Comparison of ENCODE assay signal across 26 mouse cellular contexts in the genomic region with DNA sequence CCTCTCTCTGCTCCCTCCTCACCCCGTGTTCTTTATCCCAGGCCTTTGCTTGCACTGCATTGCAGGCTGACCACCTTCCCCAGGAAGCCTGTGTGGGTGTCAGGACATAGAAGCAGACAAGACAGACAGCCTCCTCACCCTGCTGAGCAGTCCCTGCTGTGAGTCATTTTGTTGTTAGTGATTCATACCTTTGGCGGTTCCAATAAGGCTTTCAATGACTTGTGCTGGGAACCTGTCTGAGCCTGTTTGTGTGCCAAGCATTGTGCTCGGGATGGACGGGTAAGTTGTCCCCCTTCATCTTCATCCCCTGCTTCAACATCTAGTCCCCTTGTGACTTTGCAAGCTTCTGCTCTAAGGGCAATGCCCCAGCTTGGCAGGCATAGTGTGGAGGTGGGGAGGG. TPM values are rescaled to one million over a fixed set of nuclear protein-coding genes. Genes with fewer than 3 reads are reported as not detected.
DNase-seq lines count a peak whose midpoint lies in the region; ATAC-seq and TF ChIP-seq lines count a peak whose summit lies in the region.
"Had no signal": no experiment of that assay in that cellular context is flagged by ENCODE, and none has a peak within 500 bp of the region (broad histone marks: within the 10 kb centered on the region; RNA-seq: fewer than 3 reads in every experiment).

No protein-coding gene starts in this region.

- no peak overlapping the region for H3K4me3 ChIP-seq in limb, embryonic 12.5 days (replicated peaks)
- no peak overlapping the region for H3K4me3 ChIP-seq in forebrain, embryonic 11.5 days (ENCODE audit: low read depth, low read length)
- H3K4me3 ChIP-seq in lung, postnatal 0 days (ENCODE audit: low read depth, low read length) = no peak overlapping the region
- H3K4me3 ChIP-seq: embryonic facial prominence, embryonic 12.5 days; erythroblast, embryonic 14.5 days; forebrain, embryonic 15.5 days; heart, adult 2 months; heart, embryonic 13.5 days had no signal

- H3K9ac ChIP-seq in limb, embryonic 12.5 days (replicated peaks) = 0 out of 2 replicates have a peak overlapping the region, but pooled peaks have one; percentile 8
- H3K9ac ChIP-seq in forebrain, embryonic 11.5 days (ENCODE audit: low read length) = no peak overlapping the region
- H3K9ac ChIP-seq in lung, postnatal 0 days (replicated peaks; ENCODE audit: low read depth) = no peak overlapping the region
- H3K9ac ChIP-seq: embryonic facial prominence, embryonic 12.5 days; forebrain, embryonic 15.5 days; heart, embryonic 13.5 days had no signal

- TF ChIP-seq EP300 in lung, postnatal 0 days (IDR thresholded peaks at IDR 0.05) = no peak

- TF ChIP-seq CTCF in lung, postnatal 0 days (IDR thresholded peaks at IDR 0.05) = no peak

- H3K9me3 ChIP-seq in limb, embryonic 12.5 days = no peaks in the 10 kb centered on the region
- no peaks in the 10 kb centered on the region for H3K9me3 ChIP-seq in forebrain, embryonic 11.5 days (ENCODE audit: control insufficient read depth, low read length)
- H3K9me3 ChIP-seq in lung, postnatal 0 days (ENCODE audit: low read length) = no peaks in the 10 kb centered on the region
- H3K9me3 ChIP-seq: embryonic facial prominence, embryonic 12.5 days; forebrain, embryonic 15.5 days; heart, embryonic 13.5 days had no signal

- DNase-seq in adrenal gland, adult 8-10 months = peak; percentile 14
- DNase-seq in adrenal gland, postnatal 10 days = no peak
- peak; percentile 51 for DNase-seq in 3134 (ENCODE audit: extremely low read depth, insufficient read length, low spot score)
- DNase-seq in NIH3T3 (ENCODE audit: low read depth) = peak; percentile 69
- DNase-seq in forebrain, embryonic 11.5 days (ENCODE audit: low spot score) = no peak
- no peak for DNase-seq in lung, postnatal 0 days (ENCODE audit: low spot score)
- DNase-seq in kidney, postnatal 10 days = no peak

- ATAC-seq in limb, embryonic 12.5 days (ENCODE audit: insufficient number of reproducible peaks, insufficient read depth, low FRiP score, low TSS enrichment, low read depth) = no peak
- ATAC-seq in forebrain, embryonic 11.5 days (replicated peaks; ENCODE audit: low FRiP score) = no peak
- no peak for ATAC-seq in lung, postnatal 0 days

- no peaks in the 10 kb centered on the region for H3K36me3 ChIP-seq in limb, embryonic 12.5 days
- H3K36me3 ChIP-seq in forebrain, embryonic 11.5 days (ENCODE audit: control insufficient read depth, insufficient read depth, low read length) = no peaks in the 10 kb centered on the region
- H3K36me3 ChIP-seq in lung, postnatal 0 days (ENCODE audit: insufficient read depth, low read length) = no peaks in the 10 kb centered on the region
- H3K36me3 ChIP-seq: embryonic facial prominence, embryonic 12.5 days; forebrain, embryonic 15.5 days; heart, embryonic 13.5 days had no signal

- H3K4me1 ChIP-seq in limb, embryonic 12.5 days (replicated peaks) = peaks cover 44% of the 10 kb centered on the region
- H3K4me1 ChIP-seq in forebrain, embryonic 11.5 days (replicated peaks; ENCODE audit: control insufficient read depth, insufficient read depth, low read length) = peaks cover 8% of the 10 kb centered on the region
- no peaks in the 10 kb centered on the region for H3K4me1 ChIP-seq in lung, postnatal 0 days (ENCODE audit: insufficient read depth, low read depth, low read length)

- 71% methylated on average over 4 of the region's 4 CpGs for WGBS in limb, embryonic 12.5 days
- WGBS in forebrain, embryonic 11.5 days = 70% methylated on average over 4 of the region's 4 CpGs
- 58% methylated on average over 4 of the region's 4 CpGs for WGBS in lung, postnatal 0 days

- peaks cover 9% of the 10 kb centered on the region; the same call in 1 of the 2 replicates for H3K27me3 ChIP-seq in limb, embryonic 12.5 days
- H3K27me3 ChIP-seq in forebrain, embryonic 11.5 days (ENCODE audit: control insufficient read depth, insufficient read depth, low read length) = no peaks in the 10 kb centered on the region
- H3K27me3 ChIP-seq in lung, postnatal 0 days (replicated peaks; ENCODE audit: insufficient read depth, low read length) = no peaks in the 10 kb centered on the region
- H3K27me3 ChIP-seq: forebrain, embryonic 15.5 days had no signal

- H3K27ac ChIP-seq in limb, embryonic 12.5 days = no peak overlapping the region
- H3K27ac ChIP-seq in forebrain, embryonic 11.5 days (ENCODE audit: low read depth, low read length) = no peak overlapping the region
- H3K27ac ChIP-seq in lung, postnatal 0 days (ENCODE audit: low read length) = no peak overlapping the region
- H3K27ac ChIP-seq: embryonic facial prominence, embryonic 12.5 days; forebrain, embryonic 15.5 days; heart, adult 2 months; heart, embryonic 13.5 days; hindbrain, postnatal 0 days had no signal

- H3K4me2 ChIP-seq in limb, embryonic 12.5 days = no peak overlapping the region
- H3K4me2 ChIP-seq in forebrain, embryonic 11.5 days (ENCODE audit: low read depth, low read length, severe bottlenecking) = no peak overlapping the region
- H3K4me2 ChIP-seq in lung, postnatal 0 days (replicated peaks; ENCODE audit: low read depth, low read length) = no peak overlapping the region
- H3K4me2 ChIP-seq: embryonic facial prominence, embryonic 12.5 days; forebrain, embryonic 15.5 days; heart, embryonic 13.5 days; midbrain, embryonic 11.5 days had no signal

RNA-seq across cellular contexts. Expression of a gene that starts 5.1 kb away (rescaled TPM):
- total RNA-seq in adrenal gland, adult 8-10 months (2022) = under 1 TPM in 2 of 4 experiments, not detected in 2; 0.03 TPM
- under 1 TPM; 0.06 to 0.15 TPM for total RNA-seq in adrenal gland, postnatal 10 days (2021)
- 0.27 and 0.33 TPM in 2 replicates for polyA plus RNA-seq in limb, embryonic 12.5 days (2016; fragmentation: Nextera tagmentation; extraction: Ambion mirVana)
- polyA plus RNA-seq in forebrain, embryonic 11.5 days (2014; fragmentation: Nextera tagmentation; extraction: Ambion mirVana) = 0.04 and 0.07 TPM in 2 replicates
- 1.3 TPM in 2 replicates for polyA plus RNA-seq in lung, postnatal 0 days (2015; fragmentation: Nextera tagmentation; extraction: Ambion mirVana)
- total RNA-seq: gastrocnemius, postnatal 36 days; liver, adult 2 months; MEL; neutrophil, adult 5-6 weeks had no signal
- polyA plus RNA-seq: erythroblast, embryonic 14.5 days; liver, adult 2 months had no signal

RNA-seq across cellular contexts. Expression of a gene that starts 12.9 kb away (rescaled TPM):
- total RNA-seq in adrenal gland, adult 8-10 months (2022) = not detected
- total RNA-seq in adrenal gland, postnatal 10 days (2021) = not detected
- 0.10 and 0.18 TPM in 2 replicates for polyA plus RNA-seq in limb, embryonic 12.5 days (2016; fragmentation: Nextera tagmentation; extraction: Ambion mirVana)
- 0.29 and 0.64 TPM in 2 replicates for polyA plus RNA-seq in forebrain, embryonic 11.5 days (2014; fragmentation: Nextera tagmentation; extraction: Ambion mirVana)
- polyA plus RNA-seq in lung, postnatal 0 days (2015; fragmentation: Nextera tagmentation; extraction: Ambion mirVana) = 65.3 and 73.6 TPM in 2 replicates
- total RNA-seq: gastrocnemius, postnatal 36 days; heart, adult 2 months; heart, postnatal 14 days; left cerebral cortex, postnatal 36 days; liver, adult 2 months; MEL had no signal
- polyA plus RNA-seq: erythroblast, embryonic 14.5 days had no signal

RNA-seq across cellular contexts. Expression of a gene that starts 38.6 kb away (rescaled TPM):
- under 1 TPM in 1 of 4 experiments, not detected in 3; 0.26 TPM for total RNA-seq in adrenal gland, adult 8-10 months (2022)
- total RNA-seq in adrenal gland, postnatal 10 days (2021) = 10 to 100 TPM; 20.0 to 46.3 TPM
- polyA plus RNA-seq in limb, embryonic 12.5 days (2016; fragmentation: Nextera tagmentation; extraction: Ambion mirVana) = not detected in 2 replicates
- polyA plus RNA-seq in forebrain, embryonic 11.5 days (2014; fragmentation: Nextera tagmentation; extraction: Ambion mirVana) = not detected in 2 replicates
- polyA plus RNA-seq in lung, postnatal 0 days (2015; fragmentation: Nextera tagmentation; extraction: Ambion mirVana) = 0.08 and 0.10 TPM in 2 replicates
- total RNA-seq: heart, adult 2 months; heart, postnatal 14 days; hindbrain, postnatal 0 days; left cerebral cortex, postnatal 36 days; MEL; neutrophil, adult 5-6 weeks had no signal
- polyA plus RNA-seq: embryonic facial prominence, embryonic 12.5 days; forebrain, embryonic 15.5 days; heart, adult 2 months; heart, embryonic 13.5 days; hindbrain, embryonic 11.5 days; hindbrain, postnatal 0 days; kidney, embryonic 14.5 days; lung, embryonic 16.5 days; midbrain, embryonic 11.5 days; stomach, embryonic 14.5 days; urinary bladder, adult 2 months had no signal

Comparison
In these comparisons a context has a peak if more than half of its experiments do, and no peak if none do; other contexts are left out.
1. DNase-seq: peak in adrenal gland, adult 8-10 months (single experiment), 3134 (single experiment) and NIH3T3 (single experiment); none in adrenal gland, postnatal 10 days (single experiment), forebrain, embryonic 11.5 days (single experiment), lung, postnatal 0 days (single experiment) and kidney, postnatal 10 days (single experiment).
2. RNA of a gene that starts 12.9 kb away (polyA plus RNA-seq): 65.3 to 73.6 TPM in lung, postnatal 0 days; 0.29 to 0.64 TPM in forebrain, embryonic 11.5 days and 0.10 to 0.18 TPM in limb, embryonic 12.5 days; every median in the first group is over 10 times any median in the second.